Mouse (Mus musculus): Measurements from ENCODE around the gene Por.

The Por gene

GRCm38 (mm10) chr5:135702190-135702589, 32.4 kb downstream of the Por start:
- no peak for DNase-seq (ENCODE audit: low spot score in 2 of 2)

GRCm38 (mm10) chr5:135702682-135703192, 32.9 kb downstream of the Por start:
- peak; percentile 71 to 72 for DNase-seq (ENCODE audit: low spot score in 2 of 2)

- no peak for DNase-seq (ENCODE audit: low spot score in 2 of 2)
Observed at GRCm38 (mm10) chr5:135703431-135703830, 33.6 kb downstream of the Por start.

- no peak for DNase-seq (ENCODE audit: low spot score in 2 of 2)
Observed at GRCm38 (mm10) chr5:135705383-135705782, 35.5 kb downstream of the Por start.

- no peak for DNase-seq (ENCODE audit: low spot score in 2 of 2)
Observed at GRCm38 (mm10) chr5:135707039-135707438, 37.2 kb downstream of the Por start.

- peak; percentile 73 to 76 for DNase-seq (ENCODE audit: low spot score in 2 of 2)
Observed at GRCm38 (mm10) chr5:135707855-135708254, 38.0 kb downstream of the Por start.

- no peak for DNase-seq (ENCODE audit: low spot score in 2 of 2)
Observed at GRCm38 (mm10) chr5:135709716-135710115, 39.9 kb downstream of the Por start.

- DNase-seq (ENCODE audit: low spot score in 2 of 2), result peak in 1 of 2 experiments; percentile 58
Observed at GRCm38 (mm10) chr5:135710599-135711214, 40.9 kb downstream of the Por start.

GRCm38 (mm10) chr5:135711582-135712355, 41.9 kb downstream of the Por start:
- no peak for DNase-seq (ENCODE audit: low spot score in 2 of 2)

- DNase-seq (ENCODE audit: low spot score in 2 of 2), result no peak
Observed at GRCm38 (mm10) chr5:135712803-135713202, 43.0 kb downstream of the Por start.

- peak; percentile 86 to 88 for DNase-seq (ENCODE audit: low spot score in 2 of 2)
Observed at GRCm38 (mm10) chr5:135713441-135714218, 43.8 kb downstream of the Por start.

GRCm38 (mm10) chr5:135715624-135716023, 45.8 kb downstream of the Por start:
- DNase-seq (ENCODE audit: low spot score in 2 of 2), result no peak

GRCm38 (mm10) chr5:135719586-135720120, 49.8 kb downstream of the Por start:
- no peak for DNase-seq (ENCODE audit: low spot score in 2 of 2)

GRCm38 (mm10) chr5:135720121-135720520, 50.3 kb downstream of the Por start:
- DNase-seq (ENCODE audit: low spot score in 2 of 2), result no peak

GRCm38 (mm10) chr5:135721076-135721475, 51.2 kb downstream of the Por start:
- DNase-seq (ENCODE audit: low spot score in 2 of 2), result no peak

- peak; percentile 76 to 81 for DNase-seq (ENCODE audit: low spot score in 2 of 2)
Observed at GRCm38 (mm10) chr5:135722121-135722520, 52.3 kb downstream of the Por start.

- DNase-seq (ENCODE audit: low spot score in 2 of 2), result no peak
Observed at GRCm38 (mm10) chr5:135723165-135723751, 53.4 kb downstream of the Por start.

- DNase-seq (ENCODE audit: low spot score in 2 of 2), result no peak
Observed at GRCm38 (mm10) chr5:135724536-135725322, 54.9 kb downstream of the Por start.

- DNase-seq (ENCODE audit: low spot score in 2 of 2), result peak; percentile 63 to 66
Observed at GRCm38 (mm10) chr5:135725391-135725841, 55.6 kb downstream of the Por start.

GRCm38 (mm10) chr5:135725991-135726390, 56.2 kb downstream of the Por start:
- no peak for DNase-seq (ENCODE audit: low spot score in 2 of 2)

Measured in heart, adult 9 months (tissue).